Mouse (Mus musculus) CH12.LX (cell line): ENCODE data around the gene Nomo1. TPM values are rescaled to one million over a fixed set of nuclear protein-coding genes. Genes with fewer than 3 reads are reported as not detected.

Experiments used
- DNase-seq: peaks from one replicate; pipeline ENCODE4 v3.0.0-alpha.2; 2013; ENCODE audit errors: extremely low read depth
- H3K27ac ChIP-seq: 2 replicates; pipeline ENCODE4 v1.5.1; 2012; ENCODE audit warnings: low read depth, mild to moderate bottlenecking, control low read depth, moderate library complexity; ENCODE audit not compliant: insufficient read depth
- H3K27me3 ChIP-seq: replicated peaks from 2 replicates; pipeline ENCODE3; 2012; ENCODE audit warnings: inconsistent platforms
- H3K36me3 ChIP-seq, 2 experiments: replicated peaks in 1 of 2; 2 replicates each; pipeline versions ENCODE3 to v1.6.1; 2012; ENCODE audit warnings: inconsistent platforms in 1 of 2, low read length in 1 of 2, mild to moderate bottlenecking in 1 of 2, mixed read lengths in 1 of 2, moderate library complexity in 1 of 2; ENCODE audit not compliant: control insufficient read depth in 1 of 2, insufficient read depth in 1 of 2
- H3K4me1 ChIP-seq, 2 experiments: 2 replicates each; pipeline ENCODE4 v1.6.1; 2012; ENCODE audit warnings: inconsistent platforms in 1 of 2, moderate library complexity in 1 of 2; ENCODE audit not compliant: insufficient read depth in 2 of 2, control insufficient read depth in 1 of 2
- H3K4me2 ChIP-seq: 2 replicates; pipeline ENCODE4 v1.6.1; 2012; ENCODE audit warnings: low read depth, mild to moderate bottlenecking, control low read depth; ENCODE audit not compliant: poor library complexity, insufficient read depth, severe bottlenecking
- H3K4me3 ChIP-seq, 3 experiments: fragments of 150-350 bp in 1 of 3; sonication (generic) in 1 of 3; replicated peaks in 1 of 3; 2 replicates each; pipeline versions ENCODE3 to v1.5.1; 2011 to 2012; ENCODE audit warnings: low read depth in 2 of 3, low read length in 2 of 3, mild to moderate bottlenecking in 2 of 3, moderate library complexity in 2 of 3, control low read depth in 1 of 3, improper control_type of control experiment in 1 of 3, inconsistent platforms in 1 of 3, mixed read lengths in 1 of 3; ENCODE audit not compliant: poor library complexity in 1 of 3
- H3K79me2 ChIP-seq: replicated peaks from 2 replicates; pipeline ENCODE4 v1.6.1; 2012; ENCODE audit warnings: mild to moderate bottlenecking, moderate library complexity; ENCODE audit not compliant: control insufficient read depth, poor library complexity, insufficient read depth, severe bottlenecking; ENCODE audit errors: extremely low read depth
- H3K9ac ChIP-seq: 2 replicates; pipeline ENCODE4 v1.6.1; 2012; ENCODE audit warnings: low read depth, mild to moderate bottlenecking, control low read depth, moderate library complexity; ENCODE audit not compliant: insufficient read depth
- H3K9me3 ChIP-seq: replicated peaks from 2 replicates; pipeline ENCODE3; 2012; ENCODE audit warnings: low read length, inconsistent platforms, mixed read lengths
- CTCF ChIP-seq, 2 experiments: IDR thresholded peaks in 1 of 2; conservative IDR thresholded peaks in 1 of 2; 2 replicates each; pipeline ENCODE4 v1.5.1; 2011 to 2012; ENCODE audit warnings: low read depth in 2 of 2, low read length in 2 of 2, improper control_type of control experiment in 1 of 2, inconsistent platforms in 1 of 2, mild to moderate bottlenecking in 1 of 2, moderate library complexity in 1 of 2
- EP300 ChIP-seq: IDR thresholded peaks from 2 replicates; pipeline ENCODE4 v1.6.1; 2011; ENCODE audit warnings: low read length, improper control_type of control experiment
- ETS1 ChIP-seq: conservative IDR thresholded peaks from 2 replicates; pipeline ENCODE4 v1.6.1; 2012; ENCODE audit warnings: low read depth, mild to moderate bottlenecking, inconsistent platforms, low read length, improper control_type of control experiment, moderate library complexity
- GABPA ChIP-seq: IDR thresholded peaks from 2 replicates; pipeline ENCODE4 v1.6.1; 2012; ENCODE audit warnings: low read depth, low read length, improper control_type of control experiment, inconsistent platforms; ENCODE audit not compliant: insufficient replicate concordance
- IRF4 ChIP-seq: IDR thresholded peaks from 2 replicates; pipeline ENCODE4 v1.6.1; 2014; ENCODE audit warnings: low read depth, mild to moderate bottlenecking, inconsistent platforms, low read length, improper control_type of control experiment
- KAT2A ChIP-seq: IDR thresholded peaks from 2 replicates; pipeline ENCODE4 v1.6.1; 2012; ENCODE audit warnings: low read length, improper control_type of control experiment, inconsistent platforms; ENCODE audit not compliant: insufficient replicate concordance
- MAZ ChIP-seq: IDR thresholded peaks from 2 replicates; pipeline ENCODE4 v1.6.1; 2012; ENCODE audit warnings: low read depth, mild to moderate bottlenecking, inconsistent platforms, low read length, improper control_type of control experiment, moderate library complexity
- MEF2A ChIP-seq: IDR thresholded peaks from 2 replicates; pipeline ENCODE4 v1.6.1; 2014; ENCODE audit warnings: low read depth, mild to moderate bottlenecking, inconsistent platforms, low read length, improper control_type of control experiment, borderline replicate concordance
- MXI1 ChIP-seq: IDR thresholded peaks from 2 replicates; pipeline ENCODE4 v1.6.1; 2011; ENCODE audit warnings: mild to moderate bottlenecking, low read depth, low read length, improper control_type of control experiment
- MYC ChIP-seq: IDR thresholded peaks from 2 replicates; pipeline ENCODE4 v1.6.1; 2011; ENCODE audit warnings: low read depth, mild to moderate bottlenecking, improper control_type of control experiment, low read length
- NELFE ChIP-seq: IDR thresholded peaks from 2 replicates; pipeline ENCODE4 v1.6.1; 2011; ENCODE audit warnings: low read depth, low read length, improper control_type of control experiment
- POLR2A ChIP-seq: IDR thresholded peaks from 2 replicates; pipeline ENCODE4 v1.6.1; 2011; ENCODE audit warnings: low read depth, mild to moderate bottlenecking, improper control_type of control experiment, low read length
- RAD21 ChIP-seq: IDR thresholded peaks from 2 replicates; pipeline ENCODE4 v1.6.1; 2011; ENCODE audit warnings: low read depth, mild to moderate bottlenecking, low read length, improper control_type of control experiment, moderate library complexity
- SMC3 ChIP-seq: IDR thresholded peaks from 2 replicates; pipeline ENCODE4 v1.6.1; 2011; ENCODE audit warnings: low read depth, low read length, improper control_type of control experiment
- TCF12 ChIP-seq: IDR thresholded peaks from 2 replicates; pipeline ENCODE4 v1.6.1; 2014; ENCODE audit warnings: low read depth, mild to moderate bottlenecking, inconsistent platforms, low read length, improper control_type of control experiment
- ZC3H11A ChIP-seq: IDR thresholded peaks from 2 replicates; pipeline ENCODE4 v1.6.1; 2012; ENCODE audit warnings: low read depth, mild to moderate bottlenecking, inconsistent platforms, low read length, improper control_type of control experiment
- dilution Hi-C: fragments of 300-500 bp; cut with MboI; formaldehyde crosslinking; loops from 2 replicates; pipeline ENCODE4 v1.14.3; 2020; ENCODE audit warnings: low sequenced_read_pairs; ENCODE audit not compliant: extremely low pct_unique_long_range_greater_than_20kb, extremely low pct_ligation_motif_present
- in situ Hi-C: fragments of 300-500 bp; cut with MboI; formaldehyde crosslinking; loops from 3 replicates; pipeline ENCODE4 v1.14.3; 2019; ENCODE audit warnings: low sequenced_read_pairs, low pct_ligation_motif_present, low pct_unique_long_range_greater_than_20kb, mixed read lengths
- polyA plus RNA-seq: library from polyadenylated mRNA; unstranded; fragments of >175 nt; gene quantifications from 2 replicates; pipeline ENCODE4 v1.2.1, GENCODE M21; 2012; ENCODE audit warnings: low read depth; ENCODE audit not compliant: insufficient read length
- total RNA-seq, 2 experiments: library from RNA; depleted of rRNA; stranded (reverse); fragments of 300-350 nt in 1 of 2; fragments of >200 nt in 1 of 2; gene quantifications; 2 replicates each; pipeline ENCODE4 v1.2.3; 2012 to 2014

Gene Nomo1
- total and polyA plus RNA-seq, 3 experiments, result 41.9 to 103 (median 89.6) TPM

GRCm38 (mm10) chr7:46099682-46100081 lies 66.2 kb downstream of the Nomo1 start:
- no peaks in the 10 kb centered on the region for H3K36me3 ChIP-seq
- no peak overlapping the region for H3K4me3 ChIP-seq
- peaks cover 85% of the 10 kb centered on the region for H3K27me3 ChIP-seq
- no peak overlapping the region for H3K9ac ChIP-seq
- no peak overlapping the region for H3K4me2 ChIP-seq
- no peaks in the 10 kb centered on the region for H3K9me3 ChIP-seq
- H3K79me2 ChIP-seq, result no peaks in the 10 kb centered on the region
- H3K4me1 ChIP-seq, result no peaks in the 10 kb centered on the region
- no peak overlapping the region for H3K27ac ChIP-seq
- in situ Hi-C loops (loop anchor here (5.0 kb wide), 1 partner anchor 103 kb away; no protein-coding TSS in a partner anchor), dilution Hi-C loops (no loop called here)
- DNase-seq, result no peak
- TF ChIP-seq MXI1 (no peak), MYC (no peak), MAZ (no peak), NELFE (no peak), TCF12 (no peak), CTCF (conservative IDR thresholded peaks at IDR 0.05 in 1 of 2, IDR thresholded peaks at IDR 0.05 in 1 of 2; ENCODE audit: low read depth in 2 of 2, low read length in 2 of 2) (no peak)

GRCm38 (mm10) chr7:46100563-46100962 lies 67.1 kb downstream of the Nomo1 start, which contains the start of gene Kcnj11:
Gene Kcnj11, minus strand, starts transcription at chr7:46100764.
- H3K79me2 ChIP-seq, result no peaks in the 10 kb centered on the region
- H3K9me3 ChIP-seq, result no peaks in the 10 kb centered on the region

GRCm38 (mm10) chr7:46103075-46103591 lies 69.6 kb downstream of the Nomo1 start:
- Histone ChIP-seq H3K4me2 (no peak overlapping the region), H3K9me3 (no peaks in the 10 kb centered on the region), H3K9ac (no peak overlapping the region), H3K27me3 (peaks cover 85% of the 10 kb centered on the region), H3K27ac (no peak overlapping the region), H3K79me2 (no peaks in the 10 kb centered on the region), H3K4me3 (no peak overlapping the region), H3K4me1 (no peaks in the 10 kb centered on the region), H3K36me3 (no peaks in the 10 kb centered on the region)
- DNase-seq, result no peak
- dilution Hi-C loops, result no loop called here
- in situ Hi-C loops, result no loop called here
- TF ChIP-seq MEF2A, result no peak
- no peak for TF ChIP-seq IRF4
- no peak for TF ChIP-seq ZC3H11A
- TF ChIP-seq EP300, result no peak
- TF ChIP-seq GABPA, result no peak
- no peak for TF ChIP-seq MYC
- no peak for TF ChIP-seq ETS1
- TF ChIP-seq CTCF (conservative IDR thresholded peaks at IDR 0.05 in 1 of 2, IDR thresholded peaks at IDR 0.05 in 1 of 2; ENCODE audit: low read depth in 2 of 2, low read length in 2 of 2), result no peak
- no peak for TF ChIP-seq KAT2A
- no peak for TF ChIP-seq RAD21
- TF ChIP-seq POLR2A, result no peak
- TF ChIP-seq, all 38 proteins: peak for 0

More at GRCm38 (mm10) chr7:46100563-46100962, 67.1 kb downstream of the Nomo1 start, which contains the start of gene Kcnj11:
- Histone ChIP-seq H3K9ac (no peak within 1 kb of the TSS), H3K4me3 (peak within 1 kb of the TSS in 1 of 3 experiments; percentile 41), H3K4me1 (no peaks in the 10 kb centered on the region), H3K36me3 (no peaks in the 10 kb centered on the region), H3K27ac (no peak within 1 kb of the TSS), H3K4me2 (peak within 1 kb of the TSS; percentile 79), H3K27me3 (peaks cover 86% of the 10 kb centered on the region)
- dilution Hi-C loops, result no loop called here
- in situ Hi-C loops, result no loop called here
- peak; percentile 52 for DNase-seq
- peak in 1 of 2 experiments; percentile 57; a peak in 2 of 4 replicates for TF ChIP-seq CTCF (conservative IDR thresholded peaks at IDR 0.05 in 1 of 2, IDR thresholded peaks at IDR 0.05 in 1 of 2; ENCODE audit: low read depth in 2 of 2, low read length in 2 of 2)
- TF ChIP-seq SMC3, result peak; percentile 48
- TF ChIP-seq TCF12, result no peak
- TF ChIP-seq EP300, result no peak
